Mouse (Mus musculus): ENCODE data around the gene Def6.

Gene Def6

GRCm38 (mm10) chr17:28207591-28208313 lies at the start of gene Def6:
Gene Def6 (plus strand): TSS chr17:28207778.
- peak; percentile 85 for DNase-seq (ENCODE audit: low spot score)

- no peak for DNase-seq (ENCODE audit: low spot score)
These were observed 47.2 kb upstream of the Def6 start for GRCm38 (mm10) chr17:28160361-28160760.

GRCm38 (mm10) chr17:28161310-28161881 lies 46.2 kb upstream of the Def6 start:
- DNase-seq (ENCODE audit: low spot score): no peak

- peak; percentile 73 for DNase-seq (ENCODE audit: low spot score)
These were observed 43.9 kb upstream of the Def6 start for GRCm38 (mm10) chr17:28163666-28164065.

DNA sequence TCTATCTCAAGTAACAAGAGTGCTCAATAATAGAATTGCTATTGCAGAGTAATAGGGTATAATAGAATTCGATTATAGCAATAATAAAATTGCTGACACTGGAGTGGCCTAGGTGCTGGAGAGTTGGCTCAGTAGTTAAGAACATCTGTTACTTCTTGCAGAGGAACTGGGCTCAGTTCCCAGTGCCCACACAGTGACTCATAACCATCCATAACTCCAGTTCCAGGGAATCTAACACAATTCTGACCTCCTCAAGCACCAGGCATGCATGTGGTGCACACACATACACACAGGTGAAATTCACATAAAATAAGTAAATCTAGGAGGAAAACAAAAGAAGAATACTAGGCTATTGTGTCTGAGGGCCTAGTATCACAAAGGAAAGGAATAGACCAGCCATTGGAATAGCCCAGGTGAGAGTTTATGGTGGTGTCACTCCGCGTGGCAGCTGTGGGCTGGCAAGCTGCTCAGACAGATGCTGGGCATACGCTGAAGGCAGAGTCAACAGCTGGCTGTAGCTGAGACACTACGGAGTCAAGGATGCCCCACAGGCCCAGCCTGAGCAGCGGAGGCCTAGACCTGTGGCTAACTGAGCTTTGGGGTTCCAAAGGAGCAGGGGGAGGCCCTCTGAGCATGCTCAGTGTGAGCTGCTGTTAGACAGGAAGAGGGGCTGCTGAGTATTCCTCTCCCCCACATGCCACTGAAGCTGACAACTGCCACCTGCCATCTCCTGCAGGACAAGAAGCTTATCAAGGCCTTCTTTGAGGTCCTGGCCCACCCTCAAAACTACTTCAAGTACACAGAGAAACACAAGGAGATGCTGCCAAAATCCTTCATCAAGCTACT lies 36.9 kb upstream of the Def6 start:
- DNase-seq (ENCODE audit: low spot score): no peak

- DNase-seq (ENCODE audit: low spot score): peak; percentile 13
These were observed 34.9 kb upstream of the Def6 start for GRCm38 (mm10) chr17:28172690-28173089.

GRCm38 (mm10) chr17:28176775-28177539 lies 30.6 kb upstream of the Def6 start, which contains the start of gene Zfp523:
Gene Zfp523 (plus strand): TSS chr17:28177129.
- DNase-seq (ENCODE audit: low spot score): peak; percentile 87

GRCm38 (mm10) chr17:28177540-28178046 lies 30.0 kb upstream of the Def6 start:
- DNase-seq (ENCODE audit: low spot score): peak; percentile 29

DNA sequence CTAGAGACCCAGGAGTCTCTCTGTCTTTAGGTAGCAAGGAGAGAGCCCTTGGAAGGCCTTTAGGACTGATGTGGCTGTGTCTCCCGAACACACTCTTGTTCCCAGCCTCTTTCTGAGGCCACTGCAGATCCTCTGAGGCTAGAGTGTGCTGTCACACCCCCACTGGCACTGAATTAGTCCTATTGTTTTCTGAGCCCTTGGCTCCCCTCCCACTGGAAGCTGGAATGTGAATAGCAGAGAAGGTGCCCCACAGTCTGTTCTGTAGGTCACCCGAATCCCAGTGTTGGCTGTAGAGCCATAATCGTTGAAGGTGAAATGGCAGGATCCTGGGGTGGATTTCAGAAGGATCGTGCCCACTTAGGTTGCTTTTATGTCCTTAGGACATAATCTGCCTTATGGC lies 27.2 kb upstream of the Def6 start:
- DNase-seq (ENCODE audit: low spot score): peak; percentile 18

- DNase-seq (ENCODE audit: low spot score): peak; percentile 44
These were observed 26.6 kb upstream of the Def6 start for GRCm38 (mm10) chr17:28180783-28181544.

GRCm38 (mm10) chr17:28184971-28185638 lies 22.5 kb upstream of the Def6 start:
- peak; percentile 28 for DNase-seq (ENCODE audit: low spot score)

DNA sequence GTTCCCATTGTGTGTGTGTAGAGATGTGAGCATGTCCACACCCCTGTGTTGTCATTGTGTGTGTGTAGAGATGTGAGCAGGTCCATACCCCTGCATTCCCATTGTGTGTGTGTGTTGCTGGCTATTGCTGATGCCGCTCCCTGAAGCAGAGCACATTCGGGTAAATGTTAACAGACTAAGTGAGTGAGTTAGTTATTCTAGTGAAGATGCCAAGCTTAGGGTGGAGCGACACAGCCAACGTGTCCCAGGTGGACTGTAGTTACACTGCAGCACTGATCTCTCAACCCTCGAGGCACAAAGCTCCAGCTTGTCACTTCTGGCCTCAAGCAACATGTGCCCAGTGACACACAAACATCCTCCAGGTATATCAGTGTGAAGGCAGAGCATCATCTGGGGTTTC lies 19.3 kb upstream of the Def6 start:
- DNase-seq (ENCODE audit: low spot score): no peak

DNA sequence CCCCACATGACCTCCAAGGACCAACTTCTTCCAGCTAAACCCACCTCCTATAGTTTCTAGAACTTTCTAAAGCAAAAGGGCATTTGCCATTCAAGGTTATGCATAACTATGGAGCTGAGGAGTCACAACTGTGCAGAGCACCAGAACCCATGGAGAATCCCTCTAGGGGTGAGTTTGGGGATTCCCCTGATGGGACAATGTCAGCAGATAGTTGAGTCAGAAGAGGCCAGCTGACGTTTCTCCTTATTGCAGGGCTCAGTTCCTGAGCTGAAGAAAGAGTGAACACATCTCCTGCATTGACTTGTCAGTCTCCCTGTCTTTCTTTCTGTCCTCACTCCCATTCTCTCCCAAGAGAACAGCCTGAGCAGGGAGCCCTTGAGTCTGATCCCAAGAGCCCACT lies 14.8 kb upstream of the Def6 start:
- DNase-seq (ENCODE audit: low spot score): no peak

DNA sequence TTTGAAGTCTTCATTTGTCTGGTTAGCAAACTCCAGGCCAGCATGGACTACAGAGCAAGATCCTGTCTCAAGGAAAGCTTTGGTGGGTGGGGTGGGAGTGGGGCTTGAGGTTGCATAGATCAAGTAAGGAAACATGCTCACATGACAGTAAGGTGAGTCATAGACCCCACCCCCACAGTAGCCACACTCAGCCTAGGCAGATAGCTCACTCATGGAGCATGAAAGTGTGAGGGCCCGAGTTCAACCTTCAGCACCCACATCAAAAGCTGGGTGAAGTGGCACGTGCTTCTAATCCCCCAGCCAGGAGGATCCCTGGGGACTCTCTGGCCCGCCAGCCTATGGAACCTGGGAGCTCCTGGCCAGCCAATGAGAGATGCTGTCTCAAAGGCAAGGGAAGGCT lies 14.0 kb upstream of the Def6 start:
- no peak for DNase-seq (ENCODE audit: low spot score)

DNA sequence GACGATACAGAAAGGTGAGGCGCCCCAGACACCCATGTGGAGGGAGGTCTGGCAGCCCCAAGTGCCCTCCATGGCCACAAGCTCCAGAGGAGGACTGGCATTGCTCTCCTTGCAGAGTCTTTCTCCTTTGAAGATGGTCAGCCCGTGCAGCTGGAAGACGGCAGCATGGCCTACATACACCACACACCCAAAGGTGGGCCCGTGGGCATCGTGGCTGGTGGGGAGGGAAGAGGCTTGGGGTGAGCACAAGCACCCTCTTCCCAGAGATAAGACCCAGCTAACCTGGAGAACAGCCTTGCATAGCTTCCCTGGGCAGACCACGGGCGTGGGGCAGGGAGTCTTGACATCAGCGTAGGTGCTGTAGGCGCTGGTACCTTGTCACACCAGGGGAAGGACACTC lies 12.5 kb upstream of the Def6 start:
- DNase-seq (ENCODE audit: low spot score): no peak

DNA sequence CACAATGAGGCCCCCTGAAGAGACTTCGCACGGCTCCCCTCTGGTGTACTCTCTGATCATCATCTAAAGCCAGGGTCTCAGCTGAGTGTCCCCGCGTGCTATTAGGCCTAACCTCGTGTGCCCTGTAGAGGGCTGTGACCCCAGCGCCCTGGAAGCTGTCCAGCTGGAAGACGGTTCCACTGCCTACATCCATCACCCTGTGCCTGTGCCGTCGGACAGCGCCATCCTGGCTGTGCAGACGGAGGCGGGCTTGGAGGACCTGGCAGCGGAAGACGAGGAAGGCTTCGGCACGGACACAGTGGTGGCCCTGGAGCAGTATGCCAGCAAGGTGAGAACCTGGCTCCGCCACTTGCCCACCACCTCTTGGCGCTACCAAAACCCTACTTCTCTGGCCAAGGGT lies 9.9 kb upstream of the Def6 start:
- DNase-seq (ENCODE audit: low spot score): no peak

DNA sequence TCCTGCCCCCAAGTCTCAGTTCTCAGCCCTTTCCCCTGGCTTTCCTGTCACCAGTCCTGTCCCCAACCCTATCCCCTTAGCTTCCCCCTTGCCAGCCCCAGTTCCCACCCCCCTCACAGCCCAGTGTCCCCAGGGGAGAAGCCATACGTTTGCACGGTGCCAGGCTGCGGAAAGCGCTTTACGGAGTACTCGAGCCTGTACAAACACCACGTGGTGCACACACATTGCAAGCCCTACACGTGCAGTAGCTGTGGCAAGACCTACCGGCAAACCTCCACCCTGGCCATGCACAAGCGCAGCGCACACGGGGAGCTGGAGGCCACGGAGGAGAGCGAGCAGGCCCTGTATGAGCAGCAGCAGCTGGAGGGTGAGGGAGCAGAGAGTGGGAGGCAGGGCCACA lies 5.6 kb upstream of the Def6 start:
- DNase-seq (ENCODE audit: low spot score): no peak

- DNase-seq (ENCODE audit: low spot score): peak; percentile 51
These were observed 3.4 kb upstream of the Def6 start for GRCm38 (mm10) chr17:28204052-28204720.

DNA sequence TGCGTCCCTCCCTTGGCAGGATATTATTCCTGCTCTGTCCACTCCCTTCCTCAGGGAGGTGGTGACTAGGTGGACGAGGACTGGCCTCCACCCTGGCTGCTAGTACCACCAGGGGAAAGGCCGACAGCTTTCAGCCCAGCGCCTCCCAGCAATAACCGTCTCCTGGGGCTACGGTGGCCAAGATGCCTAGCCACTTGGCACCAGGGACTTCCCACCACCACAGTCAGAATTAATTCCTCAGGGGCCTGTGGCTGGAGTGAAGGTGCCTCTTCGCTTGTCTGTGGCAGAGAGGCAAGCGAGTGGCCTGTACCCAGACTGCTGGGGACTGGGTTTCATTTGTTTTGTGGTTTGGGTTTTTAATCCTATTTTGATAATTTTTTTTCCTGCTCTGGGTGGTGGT lies 2.1 kb upstream of the Def6 start:
- DNase-seq (ENCODE audit: low spot score): no peak

DNA sequence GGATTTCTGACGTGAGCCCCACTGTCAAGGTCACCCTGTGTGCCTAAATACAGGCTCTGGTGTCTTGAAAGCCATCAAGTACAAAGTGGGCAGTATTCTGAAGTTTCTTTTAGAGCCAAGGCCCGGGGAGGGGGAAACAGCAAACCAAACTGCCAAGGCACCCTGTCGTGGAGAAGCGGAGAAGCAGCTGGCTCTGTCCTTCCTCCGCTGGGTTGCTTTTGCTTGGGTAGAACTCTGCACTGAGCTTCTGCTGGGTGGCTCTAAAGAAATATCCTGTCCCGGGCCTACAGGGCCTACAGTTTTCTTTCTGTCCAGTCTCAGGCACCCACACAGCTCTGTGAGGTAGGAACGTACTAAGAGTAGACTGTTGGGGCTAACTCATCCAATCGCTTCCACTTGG lies 486 bp upstream of the Def6 start:
- no peak for DNase-seq (ENCODE audit: low spot score)

Data from lung, postnatal 25 days (tissue).